Mouse (Mus musculus) cortical plate, adult 2 months (tissue): ENCODE results near the gene Mtrex.

Experiments used
- CTCF ChIP-seq: fragments of 200-500 bp; IDR thresholded peaks from 2 replicates; pipeline ENCODE4 v1.5.1; 2011; ENCODE audit warnings: mild to moderate bottlenecking, control low read depth, low read length; ENCODE audit not compliant: insufficient read depth; ENCODE audit errors: extremely low read depth
- POLR2A ChIP-seq: fragments of 200-500 bp; IDR thresholded peaks from 2 replicates; pipeline ENCODE4 v1.6.1; 2011; ENCODE audit warnings: mild to moderate bottlenecking, low read length, control low read depth; ENCODE audit not compliant: insufficient read depth; ENCODE audit errors: extremely low read depth

- no peak for TF ChIP-seq CTCF
- TF ChIP-seq POLR2A, result no peak
Measured at GRCm38 (mm10) chr13:112835113-112835512, 92.1 kb downstream of the Mtrex start.
